ENCODE assay signal across 13 mouse cellular contexts in the genomic region with DNA sequence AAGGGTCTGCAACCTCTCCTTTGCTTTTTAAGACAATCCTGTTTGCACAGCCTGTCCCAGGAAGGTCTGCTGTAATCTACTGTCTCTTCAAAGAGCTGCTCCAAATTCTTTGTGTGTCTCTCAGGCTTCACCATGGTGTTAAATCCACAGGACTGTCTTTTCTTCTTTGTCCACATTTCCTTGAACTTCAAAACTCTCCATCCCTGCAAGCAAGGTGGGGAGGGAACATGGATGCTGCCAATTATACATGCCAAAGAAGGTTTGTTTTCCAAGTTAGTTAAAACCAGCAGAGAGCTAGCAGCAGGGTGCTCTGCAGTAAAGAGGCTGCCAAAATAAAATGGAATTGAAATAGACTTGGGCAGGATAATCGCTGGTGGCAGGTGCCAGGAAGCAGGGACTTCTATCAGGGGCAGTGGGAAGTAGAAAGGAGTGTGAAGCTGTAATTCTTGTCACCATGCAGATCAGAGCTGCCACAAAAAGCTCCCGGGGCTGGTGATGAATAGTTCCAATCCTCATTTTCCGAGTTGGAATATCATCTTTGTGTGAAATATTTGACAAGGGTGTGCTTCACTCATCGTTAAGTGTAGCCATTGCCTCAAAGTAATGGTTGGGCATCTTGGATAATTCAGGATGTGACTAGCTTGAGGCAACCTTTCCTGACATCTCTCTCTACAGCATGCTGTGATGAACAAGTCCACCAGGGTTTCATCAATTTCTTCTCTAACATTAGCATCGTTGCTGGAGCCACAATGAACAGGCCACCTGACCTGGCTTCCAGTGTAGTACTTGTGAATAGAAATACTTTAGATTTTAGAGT.
DNase-seq lines count a peak whose midpoint lies in the region; ATAC-seq lines count a peak whose summit lies in the region.
"Had no signal": no experiment of that assay in that cellular context is flagged by ENCODE, and none has a peak within 500 bp of the region (broad histone marks: within the 10 kb centered on the region; RNA-seq: fewer than 3 reads in every experiment).

No protein-coding gene starts in this region.

- no peak overlapping the region for H3K4me2 ChIP-seq in kidney, embryonic 15.5 days
- H3K4me2 ChIP-seq in midbrain, embryonic 14.5 days (ENCODE audit: low read length), result no peak overlapping the region
- H3K4me2 ChIP-seq: heart, embryonic 11.5 days; lung, embryonic 14.5 days had no signal

- H3K27ac ChIP-seq in kidney, embryonic 15.5 days, result no peak overlapping the region
- H3K27ac ChIP-seq in midbrain, embryonic 14.5 days (replicated peaks; ENCODE audit: low read depth, low read length), result no peak overlapping the region
- H3K27ac ChIP-seq: embryonic facial prominence, embryonic 10.5 days; kidney, postnatal 0 days had no signal

- no peaks in the 10 kb centered on the region for H3K36me3 ChIP-seq in kidney, embryonic 15.5 days
- H3K36me3 ChIP-seq in midbrain, embryonic 14.5 days (ENCODE audit: control insufficient read depth, insufficient read depth, low read length), result no peaks in the 10 kb centered on the region
- H3K36me3 ChIP-seq: embryonic facial prominence, embryonic 10.5 days had no signal

- no peak for ATAC-seq in cerebellum, adult (ENCODE audit: insufficient number of reproducible peaks, low FRiP score, low TSS enrichment)
- 0 out of 2 replicates have a peak, but pooled peaks have one; percentile 56 for ATAC-seq in kidney, embryonic 15.5 days (replicated peaks; ENCODE audit: low FRiP score)
- ATAC-seq in midbrain, embryonic 14.5 days (ENCODE audit: low FRiP score, low TSS enrichment), result no peak

- no peak overlapping the region for H3K4me3 ChIP-seq in kidney, embryonic 15.5 days (replicated peaks)
- H3K4me3 ChIP-seq in midbrain, embryonic 14.5 days (replicated peaks; ENCODE audit: low read depth, low read length), result no peak overlapping the region
- H3K4me3 ChIP-seq: embryonic facial prominence, embryonic 10.5 days had no signal

- peak; percentile 3 for DNase-seq in cerebellum, adult 11-12 months
- DNase-seq in kidney, adult 9 months, result no peak
- DNase-seq in cerebellum, postnatal 36 days, result peak; percentile 19 to 29
- peak; percentile 16 for DNase-seq in midbrain, embryonic 14.5 days
- no peak for DNase-seq in thymus, postnatal 4 days
- no peak for DNase-seq in lung, adult 18-20 months
- DNase-seq: lung, embryonic 14.5 days; spleen, adult 18-20 months had no signal

- H3K4me1 ChIP-seq in kidney, embryonic 15.5 days, result no peaks in the 10 kb centered on the region
- H3K4me1 ChIP-seq in midbrain, embryonic 14.5 days (ENCODE audit: control insufficient read depth, insufficient read depth, low read length), result no peaks in the 10 kb centered on the region
- H3K4me1 ChIP-seq: embryonic facial prominence, embryonic 10.5 days had no signal

- H3K9ac ChIP-seq in kidney, embryonic 15.5 days, result no peak overlapping the region
- no peak overlapping the region for H3K9ac ChIP-seq in midbrain, embryonic 14.5 days (replicated peaks; ENCODE audit: low read length)
- H3K9ac ChIP-seq: lung, embryonic 14.5 days had no signal

- no peaks in the 10 kb centered on the region for H3K9me3 ChIP-seq in kidney, embryonic 15.5 days (replicated peaks)
- H3K9me3 ChIP-seq in midbrain, embryonic 14.5 days (ENCODE audit: control insufficient read depth, low read length), result no peaks in the 10 kb centered on the region
- H3K9me3 ChIP-seq: embryonic facial prominence, embryonic 10.5 days had no signal

- H3K27me3 ChIP-seq in kidney, embryonic 15.5 days, result no peaks in the 10 kb centered on the region
- no peaks in the 10 kb centered on the region for H3K27me3 ChIP-seq in midbrain, embryonic 14.5 days (ENCODE audit: control insufficient read depth, insufficient read depth, low read length)

- WGBS in kidney, embryonic 15.5 days, result 47% methylated on average over 5 of the region's 5 CpGs
- WGBS in midbrain, embryonic 14.5 days, result 35% methylated on average over 5 of the region's 5 CpGs

Comparison
In these comparisons a context has a peak if more than half of its experiments do, and no peak if none do; other contexts are left out.
1. DNase-seq: peak in cerebellum, adult 11-12 months (single experiment), cerebellum, postnatal 36 days (2 of 2) and midbrain, embryonic 14.5 days (single experiment); none in kidney, adult 9 months (single experiment), thymus, postnatal 4 days (single experiment) and lung, adult 18-20 months (0 of 2).